Mouse (Mus musculus) thymus, adult 2 months (tissue): ENCODE data around the gene Cfap97d2. TPM values are rescaled to one million over a fixed set of nuclear protein-coding genes. Genes with fewer than 3 reads are reported as not detected.

Source experiments
- DNase-seq: peaks from one replicate; pipeline ENCODE4 v3.0.0; 2021
- H3K27ac ChIP-seq: fragments of 200-500 bp; 2 replicates; pipeline ENCODE4 v1.5.1; 2012; ENCODE audit warnings: low read length, control low read depth; ENCODE audit not compliant: control insufficient read depth, insufficient read depth
- H3K27me3 ChIP-seq: fragments of 200-500 bp; 2 replicates; pipeline ENCODE4 v1.6.1; 2012; ENCODE audit warnings: mild to moderate bottlenecking, low read length, moderate library complexity, mixed read lengths; ENCODE audit not compliant: control insufficient read depth, insufficient read depth
- H3K36me3 ChIP-seq: fragments of 200-500 bp; 2 replicates; pipeline ENCODE4 v1.6.1; 2012; ENCODE audit warnings: mild to moderate bottlenecking, low read length, moderate library complexity; ENCODE audit not compliant: control insufficient read depth, insufficient read depth
- H3K4me1 ChIP-seq: fragments of 200-500 bp; replicated peaks from 2 replicates; pipeline ENCODE4 v1.6.1; 2012; ENCODE audit warnings: low read length; ENCODE audit not compliant: control insufficient read depth, insufficient read depth
- H3K4me3 ChIP-seq: fragments of 200-500 bp; 2 replicates; pipeline ENCODE4 v1.5.1; 2012; ENCODE audit warnings: mild to moderate bottlenecking, low read length, control low read depth, moderate library complexity; ENCODE audit not compliant: control insufficient read depth, insufficient read depth
- CTCF ChIP-seq: fragments of 200-500 bp; IDR thresholded peaks from 2 replicates; pipeline ENCODE4 v1.5.1; 2012; ENCODE audit warnings: mild to moderate bottlenecking, control low read depth, low read length, moderate library complexity, borderline replicate concordance; ENCODE audit not compliant: control insufficient read depth, poor library complexity, insufficient read depth; ENCODE audit errors: extremely low read depth
- POLR2A ChIP-seq: fragments of 200-500 bp; IDR thresholded peaks from 2 replicates; pipeline ENCODE4 v1.6.1; 2012; ENCODE audit warnings: mild to moderate bottlenecking, low read length, control low read depth, moderate library complexity; ENCODE audit not compliant: control insufficient read depth, poor library complexity, insufficient read depth; ENCODE audit errors: extremely low read depth
- WGBS: fragments of 180-500 bp; shearing (Covaris S2); methylation state at CpG from one replicate; pipeline ENCODE4 v1.1.7; 2018; 5-methylcytosine and 5-hydroxymethylcytosine counted together
- polyA plus RNA-seq: library from polyadenylated mRNA; depleted of rRNA; stranded (reverse); fragments of >200 nt; gene quantifications from 2 replicates; pipeline ENCODE4 v1.2.3, GENCODE M21; 2012; rRNA removed

The Cfap97d2 gene
- polyA plus RNA-seq, 1 experiment: not detected

DNA sequence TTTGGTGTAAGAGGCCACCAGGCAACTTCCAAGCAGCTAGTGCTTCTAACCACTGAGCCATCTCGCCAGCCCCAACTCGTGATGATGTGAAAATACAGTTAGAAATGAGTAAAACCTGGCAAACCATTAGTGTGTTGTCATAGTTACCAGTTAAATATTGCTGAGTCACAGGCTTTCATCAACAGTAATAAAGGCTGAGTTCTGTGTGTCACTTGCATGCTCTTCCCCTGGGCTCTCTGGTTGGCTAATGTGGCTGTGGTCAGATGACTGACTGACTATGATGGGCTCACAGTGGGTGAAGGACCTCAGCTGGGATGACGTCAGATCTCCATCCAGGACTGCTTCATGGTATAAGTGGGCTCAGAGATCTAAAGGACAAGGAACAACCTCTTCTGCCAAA, 74.8 kb downstream of the Cfap97d2 start:
- WGBS: 89% methylated on average over 3 of the region's 3 CpGs
- DNase-seq: no peak
- TF ChIP-seq POLR2A (no peak), CTCF (no peak)
- Histone ChIP-seq H3K27ac (no peak overlapping the region), H3K36me3 (peaks cover 50% of the 10 kb centered on the region), H3K4me1 (peaks cover 2% of the 10 kb centered on the region; the same call in 1 of the 2 replicates), H3K27me3 (no peaks in the 10 kb centered on the region), H3K4me3 (no peak overlapping the region)

DNA sequence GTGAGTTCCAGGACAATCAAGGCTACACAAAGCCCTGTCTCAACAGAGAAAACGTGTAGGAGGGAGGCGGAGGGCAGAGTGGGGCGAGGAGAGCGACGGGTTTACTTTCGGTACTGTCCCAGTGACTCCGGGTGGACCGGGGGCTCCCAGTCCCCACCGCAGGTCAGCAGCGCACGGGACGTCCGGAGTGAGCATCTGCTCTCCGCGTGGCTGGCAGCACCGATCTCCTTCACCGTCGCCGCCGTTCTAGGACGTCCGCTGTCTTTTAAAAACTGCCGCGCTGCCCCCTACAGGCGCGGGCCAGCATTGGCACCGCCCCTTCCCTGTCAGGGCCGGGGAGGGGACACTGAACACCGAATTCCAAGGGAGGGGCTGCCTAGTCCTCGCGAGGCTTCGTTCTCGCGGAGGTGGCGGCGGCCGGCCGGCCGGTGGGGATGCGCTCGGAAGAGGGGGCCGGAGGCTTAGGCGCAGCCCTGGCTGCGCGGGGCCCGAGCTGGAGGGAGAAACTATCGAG, 79.6 kb downstream of the Cfap97d2 start, which contains the start of gene Upf3a:
Gene Upf3a, plus strand, starts transcription at position 366 of the 514 bp plus-strand sequence.
- 0% methylated on average over 47 of the region's 47 CpGs for WGBS

GRCm38 (mm10) chr8:13785764-13786299, 80.1 kb downstream of the Cfap97d2 start:
- peak; percentile 98 for TF ChIP-seq CTCF
- peak; percentile 63; the same call in 1 of the 2 replicates for TF ChIP-seq POLR2A
- peaks cover 6% of the 10 kb centered on the region for H3K4me1 ChIP-seq
- no peaks in the 10 kb centered on the region for H3K27me3 ChIP-seq
- peak; percentile 95 for DNase-seq
- peak overlapping the region; percentile 68 for H3K4me3 ChIP-seq
- H3K27ac ChIP-seq: peak overlapping the region; percentile 82
- WGBS: under 1% methylated on average over 46 of the region's 47 CpGs
- peaks cover 9% of the 10 kb centered on the region for H3K36me3 ChIP-seq

More for the DNA sequence above, 79.6 kb downstream of the Cfap97d2 start, which contains the start of gene Upf3a:
- H3K27ac ChIP-seq: peak within 1 kb of the TSS; percentile 82
- no peaks in the 10 kb centered on the region for H3K27me3 ChIP-seq
- peak within 1 kb of the TSS; percentile 68 for H3K4me3 ChIP-seq
- peaks cover 14% of the 10 kb centered on the region for H3K36me3 ChIP-seq
- TF ChIP-seq POLR2A (no peak), CTCF (peak; percentile 97)
- peaks cover 6% of the 10 kb centered on the region for H3K4me1 ChIP-seq
- peak; percentile 92 for DNase-seq

- 96% methylated on average over 8 of the region's 8 CpGs for WGBS
- Histone ChIP-seq H3K36me3 (peaks cover 16% of the 10 kb centered on the region; the same call in 1 of the 2 replicates), H3K4me1 (peaks cover 6% of the 10 kb centered on the region), H3K4me3 (no peak overlapping the region), H3K27ac (no peak overlapping the region), H3K27me3 (no peaks in the 10 kb centered on the region)
- TF ChIP-seq POLR2A: no peak
- TF ChIP-seq CTCF: no peak
- no peak for DNase-seq
Measured at GRCm38 (mm10) chr8:13789606-13790005, 83.9 kb downstream of the Cfap97d2 start.

Other genes with a start within 250 kb of the Cfap97d2 start
- 131 and 163 TPM in 2 replicates for gene Gas6, start 211.4 kb upstream of the Cfap97d2 start, polyA plus RNA-seq
- gene 1700029H14Rik, start 143.4 kb upstream of the Cfap97d2 start, polyA plus RNA-seq: 0.18 and 0.30 TPM in 2 replicates
- 52.7 and 57.5 TPM in 2 replicates for gene Rasa3, start 28.3 kb upstream of the Cfap97d2 start, polyA plus RNA-seq
- 69.9 and 72.1 TPM in 2 replicates for gene Cdc16, start 51.8 kb downstream of the Cfap97d2 start, polyA plus RNA-seq
- gene Upf3a, start 79.7 kb downstream of the Cfap97d2 start, polyA plus RNA-seq: 13.3 and 13.5 TPM in 2 replicates
- gene AF366264, start 132.5 kb downstream of the Cfap97d2 start, polyA plus RNA-seq: not detected in 2 replicates
- gene Champ1, start 163.8 kb downstream of the Cfap97d2 start, polyA plus RNA-seq: 21.4 and 26.6 TPM in 2 replicates
- gene Coprs, start 184.4 kb downstream of the Cfap97d2 start, polyA plus RNA-seq: 1.9 and 4.0 TPM in 2 replicates